Mouse (Mus musculus) layer of hippocampus, adult 18-20 months (tissue): ENCODE measurements around the gene Cdhr2. TPM values are rescaled to one million over a fixed set of nuclear protein-coding genes. Genes with fewer than 3 reads are reported as not detected.
A peak's percentile ranks its signal among the peaks of the same experiment; 100 is the strongest.

Source experiments
- DNase-seq, 2 experiments: peaks; one replicate each; pipeline ENCODE4 v3.0.0; 2022; ENCODE audit warnings: low spot score in 2 of 2
- total RNA-seq, 2 experiments: library from RNA; stranded (reverse); gene quantifications; 2 replicates each; pipeline ENCODE4 v1.2.3; 2021

Cdhr2 gene
- total RNA-seq, 2 experiments from 2014 or later, result 0.20 to 0.22 TPM

DNA sequence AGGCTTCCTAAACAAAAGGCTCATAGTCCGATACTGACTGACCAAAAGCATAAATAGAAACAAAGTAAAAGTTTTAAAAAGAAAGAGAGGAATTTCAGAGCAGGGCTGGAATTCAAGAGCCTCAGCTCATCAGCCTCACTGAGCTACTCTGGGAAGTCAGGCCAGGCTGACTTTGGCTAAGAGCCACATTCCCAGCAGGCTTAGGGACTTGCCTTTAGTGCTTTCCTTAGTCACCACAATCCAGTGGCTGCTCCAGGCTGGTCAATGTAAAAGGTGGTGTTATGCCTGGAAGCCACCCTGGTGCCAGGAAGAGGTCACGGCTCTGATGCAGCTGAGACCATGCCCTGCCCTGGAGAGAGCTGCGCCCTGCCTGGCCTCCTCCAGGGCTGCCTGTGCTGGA lies 79.3 kb downstream of the Cdhr2 start:
- peak; percentile 58 to 75 for DNase-seq

DNA sequence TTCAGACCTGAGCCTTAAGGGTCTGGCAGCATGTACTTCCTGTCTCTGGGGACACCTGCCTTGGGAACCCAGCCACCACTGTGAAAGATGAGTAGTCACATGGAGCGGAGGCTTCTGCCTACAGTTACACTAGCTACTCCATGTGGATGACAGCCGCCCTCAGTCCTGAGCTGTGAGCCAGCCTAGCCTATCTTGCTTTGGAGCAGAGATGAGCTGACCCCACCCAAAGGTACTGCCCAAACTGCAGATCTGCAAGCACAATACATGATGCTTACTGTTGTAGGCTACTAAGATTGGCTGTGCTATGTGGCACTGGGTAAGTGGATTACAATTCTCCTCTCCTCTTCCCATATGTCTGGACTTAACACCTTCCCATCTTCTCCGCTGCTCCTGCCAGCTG lies 79.8 kb downstream of the Cdhr2 start:
- DNase-seq, result peak in 1 of 2 experiments; percentile 66

GRCm38 (mm10) chr13:54783235-54783634 lies 82.0 kb downstream of the Cdhr2 start:
- no peak for DNase-seq

GRCm38 (mm10) chr13:54783698-54784097 lies 82.4 kb downstream of the Cdhr2 start, which contains the start of gene Eif4e1b:
Eif4e1b (plus strand) TSS chr13:54783998.
- no peak for DNase-seq

Other genes starting within 250 kb of the Cdhr2 start
- 10 to 100 TPM; 27.9 to 41.2 TPM for gene Thoc3, start 232.6 kb upstream of the Cdhr2 start, total RNA-seq
- gene Simc1, start 197.7 kb upstream of the Cdhr2 start, total RNA-seq, result 10 to 100 TPM; 15.2 to 16.0 TPM
- gene 4833439L19Rik, start 136.0 kb upstream of the Cdhr2 start, total RNA-seq, result 100 to 1,000 TPM; 145 to 151 TPM
- gene Arl10, start 126.4 kb upstream of the Cdhr2 start, total RNA-seq, result 10 to 100 TPM; 35.9 to 38.7 TPM
- 10 to 100 TPM; 25.0 to 26.1 TPM for gene Nop16, start 111.4 kb upstream of the Cdhr2 start, total RNA-seq
- gene Higd2a, start 111.3 kb upstream of the Cdhr2 start, total RNA-seq, result 100 to 1,000 TPM; 170 to 174 TPM
- gene Cltb, start 90.1 kb upstream of the Cdhr2 start, total RNA-seq, result 100 to 1,000 TPM; 263 to 281 TPM
- gene Faf2, start 79.7 kb upstream of the Cdhr2 start, total RNA-seq, result 10 to 100 TPM; 52.8 to 56.7 TPM
- 100 to 1,000 TPM; 164 to 179 TPM for gene Rnf44, start 7.6 kb upstream of the Cdhr2 start, total RNA-seq
- gene Gprin1, start 48.4 kb downstream of the Cdhr2 start, total RNA-seq, result 100 to 1,000 TPM; 146 to 150 TPM
- gene Sncb, start 65.1 kb downstream of the Cdhr2 start, total RNA-seq, result 100 to 1,000 TPM; 687 to 705 TPM
- not detected for gene Eif4e1b, start 82.5 kb downstream of the Cdhr2 start, total RNA-seq
- 10 to 100 TPM; 75.8 to 78.0 TPM for gene Tspan17, start 87.9 kb downstream of the Cdhr2 start, total RNA-seq
- gene Unc5a, start 247.9 kb downstream of the Cdhr2 start, total RNA-seq, result 100 to 1,000 TPM; 160 to 161 TPM